Mouse (Mus musculus) liver, embryonic 14.5 days (tissue): ENCODE results near the gene Dpf1.

ENCODE experiments used
- CTCF ChIP-seq: IDR thresholded peaks from 2 replicates; pipeline ENCODE4 v1.5.1; 2016; ENCODE audit warnings: antibody characterized with exemption, low read depth, control low read depth
- EP300 ChIP-seq: IDR thresholded peaks from 2 replicates; pipeline ENCODE4 v1.6.1; 2016; ENCODE audit warnings: antibody characterized with exemption, low read depth

DNA sequence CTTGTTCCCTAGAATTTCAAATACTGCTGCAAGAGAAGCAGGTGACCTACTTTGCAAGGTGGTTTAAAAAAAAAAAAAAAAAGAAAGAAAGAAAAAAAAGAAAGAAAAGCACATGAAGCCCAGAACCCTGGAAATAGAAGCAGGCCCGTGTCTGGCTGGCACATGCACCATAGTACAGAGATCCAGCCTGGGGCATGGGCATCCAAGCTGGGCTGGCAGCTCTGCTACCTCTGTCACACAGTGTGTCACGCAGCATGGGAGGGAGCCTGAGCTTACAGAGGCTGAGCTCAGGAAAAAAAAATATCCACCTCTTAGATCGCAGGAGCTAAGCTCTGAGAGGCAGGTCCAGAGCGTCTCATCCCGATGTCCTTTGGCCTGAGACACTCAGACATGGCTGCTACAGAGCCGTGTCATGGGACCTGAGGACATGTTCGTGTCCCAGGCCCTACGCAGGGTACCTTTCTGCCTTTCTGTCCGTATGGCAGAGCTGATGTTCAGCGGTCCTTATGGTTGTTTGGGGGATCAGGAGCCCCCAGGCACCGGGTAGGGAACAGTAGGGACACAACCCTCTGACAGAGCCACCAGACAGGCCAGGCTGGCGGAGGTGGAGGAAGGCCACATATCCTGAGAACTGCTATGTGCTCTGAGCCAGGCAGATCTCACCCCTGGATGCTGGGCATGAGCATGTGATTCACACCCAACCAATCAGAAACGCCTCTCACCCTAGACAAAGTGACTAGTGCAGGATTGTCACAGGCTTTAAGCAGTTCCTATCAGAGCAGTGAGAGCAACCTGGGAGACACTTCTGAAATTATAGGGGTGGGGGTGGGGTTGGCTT is 63.6 kb downstream of the Dpf1 start:
- TF ChIP-seq CTCF = no peak
- TF ChIP-seq EP300 = no peak
